Mouse (Mus musculus) telencephalon, adult 2 months (tissue): ENCODE measurements around the gene Olfr975.
"Not testable (repeated sequence)": the region's sequence is repeated elsewhere in the genome, so short reads cannot be mapped to it uniquely, and the experiment has no call there.

Experiments
- DNase-seq: peaks from one replicate; pipeline ENCODE4 v3.0.0-alpha.2; 2011; ENCODE audit warnings: low read depth, low spot score

The Olfr975 gene

DNA sequence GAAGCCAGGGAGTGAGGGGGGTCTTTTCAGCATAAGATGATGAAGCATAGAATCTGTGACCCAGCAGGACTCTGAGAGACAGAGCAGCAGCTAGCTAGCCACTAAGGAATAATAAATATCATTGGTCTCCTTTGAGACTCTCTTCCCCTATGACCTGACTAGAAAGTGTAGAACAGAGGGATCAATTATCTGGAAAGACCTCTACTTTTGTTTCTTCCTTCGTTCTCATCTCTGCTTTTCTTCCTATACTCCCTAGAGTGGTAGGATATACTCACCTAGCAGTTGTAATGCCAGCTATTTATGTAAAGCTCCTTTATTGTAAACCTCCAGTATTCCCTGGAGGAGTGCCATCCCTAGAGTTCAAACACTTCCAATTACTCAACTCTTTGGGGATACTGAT is at the start of gene Olfr975:
Gene Olfr975, minus strand, starts transcription at position 101 of the 400 bp plus-strand sequence.
- no peak for DNase-seq

GRCm38 (mm10) chr9:39991813-39992212 is 40.0 kb upstream of the Olfr975 start, which contains the start of gene Olfr978:
Gene Olfr978, plus strand, starts transcription at chr9:39992113.
- DNase-seq, result no peak

DNA sequence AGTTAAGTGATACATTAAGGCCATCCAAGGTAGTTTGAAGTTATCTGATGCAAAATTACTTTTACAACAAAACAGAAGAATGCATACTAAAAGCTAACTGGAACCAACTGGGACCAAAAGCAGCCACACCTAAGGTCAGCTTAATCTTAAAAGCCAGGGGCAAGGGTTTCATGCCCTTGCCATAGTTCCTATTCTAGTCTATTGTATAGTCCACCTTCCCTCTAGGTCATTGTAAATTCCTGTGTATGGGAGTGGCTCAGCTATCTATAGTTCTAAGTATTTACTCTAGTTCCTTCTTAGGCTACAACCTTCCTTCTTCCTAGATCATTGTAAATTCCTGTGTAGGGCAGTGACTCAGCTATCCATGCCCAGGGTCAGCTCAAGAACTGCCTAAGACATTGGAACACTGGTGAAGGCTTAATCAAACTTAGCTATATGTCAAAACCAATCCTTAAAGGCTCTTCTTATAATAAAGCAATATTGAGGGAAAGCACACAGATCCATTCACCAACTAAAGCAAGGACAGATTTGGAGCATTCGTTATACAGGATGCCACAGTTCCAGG is 24.8 kb upstream of the Olfr975 start:
- not testable (repeated sequence) for DNase-seq

DNA sequence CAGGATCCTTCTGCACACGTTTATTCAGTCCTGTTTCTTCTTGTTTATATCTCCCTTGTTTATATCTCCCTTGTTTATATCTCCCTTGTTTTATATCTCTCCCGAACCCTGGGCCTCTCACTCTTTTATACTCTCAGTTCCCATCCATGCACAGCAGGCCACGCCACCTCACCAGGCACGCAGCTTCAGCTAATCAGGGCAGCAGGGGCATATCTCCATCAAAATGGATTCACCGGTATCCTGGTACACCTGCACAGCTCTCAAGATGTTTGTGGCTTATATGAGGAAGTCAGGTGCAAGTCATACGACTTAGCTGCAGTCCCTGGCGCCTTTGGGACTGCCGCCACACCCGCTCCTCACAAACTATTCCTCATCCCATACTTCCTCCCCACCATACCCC is 9.2 kb upstream of the Olfr975 start, which contains the start of gene Olfr976:
Gene Olfr976, minus strand, starts transcription at position 101 of the 400 bp plus-strand sequence.
- DNase-seq, result not testable (repeated sequence)

DNA sequence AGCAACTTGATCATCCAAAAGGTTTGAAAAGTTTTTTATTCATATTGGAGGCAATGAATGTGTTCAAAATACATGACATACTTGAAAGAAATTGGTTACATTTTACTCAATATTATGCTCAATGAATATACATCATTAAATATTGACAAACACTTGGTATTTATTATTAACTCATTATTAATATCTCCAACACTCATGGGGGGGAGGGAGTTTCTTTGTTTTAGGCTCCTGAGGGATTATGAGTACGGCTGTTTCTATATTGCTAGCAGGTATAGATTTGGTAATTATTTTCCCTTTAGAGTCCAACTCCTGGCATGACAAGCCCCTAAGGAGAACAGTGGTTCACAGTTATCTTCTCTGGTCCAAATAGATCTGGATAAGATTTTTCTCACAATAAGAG is 14.6 kb downstream of the Olfr975 start, which contains the start of gene Olfr974:
Gene Olfr974, plus strand, starts transcription at position 301 of the 400 bp plus-strand sequence.
- DNase-seq, result no peak

GRCm38 (mm10) chr9:39928837-39929236 is 23.0 kb downstream of the Olfr975 start:
- not testable (repeated sequence) for DNase-seq

DNA sequence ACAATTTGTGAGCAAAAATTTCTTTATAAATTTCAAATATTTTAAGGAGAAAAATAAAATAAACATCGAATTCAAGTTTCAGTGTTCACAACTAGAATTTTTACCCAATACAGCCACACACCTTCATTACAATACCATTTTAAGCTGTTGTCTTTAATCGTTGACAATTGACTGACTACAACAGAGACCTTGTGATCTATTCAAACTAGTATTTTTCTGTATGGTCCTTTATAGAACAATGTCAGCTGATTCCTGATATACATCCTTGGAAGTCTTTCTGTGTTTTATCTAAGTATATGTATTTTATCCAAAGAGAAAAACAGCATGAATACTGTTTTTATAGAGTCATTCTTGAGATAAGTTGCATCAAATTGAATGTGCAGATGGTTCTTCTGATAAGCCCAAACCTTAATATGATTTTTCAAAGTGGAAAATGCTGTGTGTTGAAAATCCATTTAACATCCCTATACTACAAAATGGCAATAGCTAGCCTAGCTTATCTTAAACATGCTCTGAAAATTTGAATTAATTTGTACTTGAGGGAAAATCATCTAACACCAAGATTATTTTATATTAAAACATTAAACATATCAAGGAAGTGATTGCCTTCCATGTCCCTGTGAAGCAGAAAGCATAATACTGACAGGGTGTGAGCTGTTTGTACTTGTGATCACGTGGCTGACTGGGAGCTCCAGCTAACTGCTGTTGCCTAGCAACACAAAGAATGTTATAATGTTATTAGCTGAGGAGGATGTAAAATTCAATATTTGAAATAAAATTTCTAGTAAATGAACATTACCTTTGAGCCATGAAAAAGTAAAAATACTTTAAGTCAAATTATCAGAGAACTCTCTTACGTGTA is 23.6 kb downstream of the Olfr975 start:
- not testable (repeated sequence) for DNase-seq

DNA sequence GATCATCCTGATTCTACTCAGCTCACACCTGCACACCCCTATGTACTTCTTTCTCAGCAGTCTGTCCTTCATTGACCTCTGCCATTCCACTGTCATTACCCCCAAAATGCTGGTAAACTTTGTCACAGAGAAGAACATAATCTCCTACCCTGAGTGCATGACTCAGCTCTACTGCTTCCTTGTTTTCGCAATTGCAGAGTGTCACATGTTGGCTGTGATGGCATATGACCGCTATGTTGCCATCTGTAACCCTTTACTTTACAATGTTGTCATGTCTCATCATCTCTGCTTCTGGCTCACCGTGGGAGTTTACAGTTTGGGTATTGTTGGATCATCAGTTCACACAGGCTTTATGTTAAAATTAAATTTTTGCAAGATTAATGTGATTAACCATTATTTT is 41.9 kb downstream of the Olfr975 start:
- DNase-seq, result no peak

- DNase-seq, result no peak
Observed at GRCm38 (mm10) chr9:39907036-39907435, 44.8 kb downstream of the Olfr975 start, which contains the start of gene Olfr229. Gene Olfr229, plus strand, starts transcription at chr9:39907336.

DNA sequence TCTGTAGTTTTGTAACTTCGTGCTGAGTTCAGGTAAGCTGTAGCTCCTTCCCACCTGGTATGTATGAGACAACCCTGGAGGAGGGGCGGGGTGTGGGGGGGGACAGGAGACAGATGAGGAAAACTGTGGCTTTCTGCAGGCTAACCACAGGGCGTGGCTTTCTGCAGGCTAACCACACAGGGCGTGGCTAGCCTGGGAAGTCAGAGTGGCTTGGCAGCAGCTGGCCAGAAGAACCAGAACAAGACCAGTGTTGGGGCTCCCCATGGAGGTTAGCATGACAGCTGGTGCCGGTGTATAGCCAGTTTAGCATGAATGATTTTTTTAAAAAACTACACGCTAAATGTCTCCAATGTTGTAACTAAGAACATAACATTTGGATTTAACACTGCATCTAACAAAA is 46.7 kb downstream of the Olfr975 start:
- no peak for DNase-seq
